Mouse (Mus musculus): Measurements from ENCODE around the gene Chst1.

The Chst1 gene

GRCm38 (mm10) chr2:92599487-92600347 is at the start of gene Chst1:
Gene Chst1 (plus strand): TSS chr2:92599707.
- peak; percentile 61 for DNase-seq

- no peak for DNase-seq
Observed at GRCm38 (mm10) chr2:92550051-92550450, 49.5 kb upstream of the Chst1 start.

GRCm38 (mm10) chr2:92554536-92554935 is 45.0 kb upstream of the Chst1 start:
- DNase-seq, result no peak

GRCm38 (mm10) chr2:92562930-92563329 is 36.6 kb upstream of the Chst1 start:
- DNase-seq, result no peak

- DNase-seq, result no peak
Observed at GRCm38 (mm10) chr2:92570623-92571022, 28.9 kb upstream of the Chst1 start.

- peak in 1 of 2 experiments; percentile 34 for DNase-seq
Observed at GRCm38 (mm10) chr2:92577824-92578223, 21.7 kb upstream of the Chst1 start.

- no peak for DNase-seq
Observed at GRCm38 (mm10) chr2:92581302-92581701, 18.2 kb upstream of the Chst1 start.

GRCm38 (mm10) chr2:92582596-92582995 is 16.9 kb upstream of the Chst1 start:
- no peak for DNase-seq

- DNase-seq, result no peak
Observed at GRCm38 (mm10) chr2:92587806-92588205, 11.7 kb upstream of the Chst1 start.

- DNase-seq, result no peak
Observed at GRCm38 (mm10) chr2:92594929-92595730, 4.4 kb upstream of the Chst1 start.

- peak in 1 of 2 experiments; percentile 36 for DNase-seq
Observed at GRCm38 (mm10) chr2:92597291-92597690, 2.2 kb upstream of the Chst1 start.

GRCm38 (mm10) chr2:92598941-92599486 is 493 bp upstream of the Chst1 start:
- peak; percentile 28 to 30 for DNase-seq

GRCm38 (mm10) chr2:92600348-92600670 is 802 bp downstream of the Chst1 start:
- DNase-seq, result no peak

GRCm38 (mm10) chr2:92601246-92601645 is 1.7 kb downstream of the Chst1 start:
- DNase-seq, result no peak

GRCm38 (mm10) chr2:92602073-92602472 is 2.6 kb downstream of the Chst1 start:
- no peak for DNase-seq

- DNase-seq, result no peak
Observed at GRCm38 (mm10) chr2:92603591-92603990, 4.1 kb downstream of the Chst1 start.

- no peak for DNase-seq
Observed at GRCm38 (mm10) chr2:92604565-92604964, 5.1 kb downstream of the Chst1 start.

GRCm38 (mm10) chr2:92605995-92606394 is 6.5 kb downstream of the Chst1 start:
- DNase-seq, result no peak

- no peak for DNase-seq
Observed at GRCm38 (mm10) chr2:92607153-92607552, 7.6 kb downstream of the Chst1 start.

GRCm38 (mm10) chr2:92607592-92607991 is 8.1 kb downstream of the Chst1 start:
- no peak for DNase-seq

- DNase-seq, result no peak
Observed at GRCm38 (mm10) chr2:92608013-92608619, 8.6 kb downstream of the Chst1 start.

GRCm38 (mm10) chr2:92608810-92609581 is 9.5 kb downstream of the Chst1 start:
- peak; percentile 53 to 70 for DNase-seq
